8 mouse cellular contexts compared by ENCODE assay signal in genomic region chr13:97239343-97240180, GRCm38 (mm10). TPM values are rescaled to one million over a fixed set of nuclear protein-coding genes. Genes with fewer than 3 reads are reported as not detected.
A peak's percentile ranks its signal among the peaks of the same experiment; 100 is the strongest.
DNase-seq lines count a peak whose midpoint lies in the region; ATAC-seq and TF ChIP-seq lines count a peak whose summit lies in the region.

No protein-coding gene starts in this region.

- WGBS in embryonic facial prominence, embryonic 14.5 days: 8% methylated on average over 23 of the region's 23 CpGs
- 5% methylated on average over 23 of the region's 23 CpGs for WGBS in heart, embryonic 15.5 days
- 9% methylated on average over 23 of the region's 23 CpGs for WGBS in kidney, postnatal 0 days
- 5% methylated on average over 23 of the region's 23 CpGs for WGBS in liver, embryonic 16.5 days (ENCODE audit: insufficient replicate concordance)
- 7% methylated on average over 23 of the region's 23 CpGs for WGBS in neural tube, embryonic 13.5 days

- no peaks in the 10 kb centered on the region for H3K79me2 ChIP-seq in CH12.LX (replicated peaks; ENCODE audit: control insufficient read depth, extremely low read depth, insufficient read depth, poor library complexity, severe bottlenecking)

- H3K9me3 ChIP-seq in CH12.LX (replicated peaks; ENCODE audit: low read length): no peaks in the 10 kb centered on the region
- H3K9me3 ChIP-seq in embryonic facial prominence, embryonic 14.5 days (ENCODE audit: control insufficient read depth, low read length): no peaks in the 10 kb centered on the region
- H3K9me3 ChIP-seq in heart, embryonic 15.5 days (replicated peaks): no peaks in the 10 kb centered on the region
- H3K9me3 ChIP-seq in kidney, postnatal 0 days (replicated peaks; ENCODE audit: low read length): no peaks in the 10 kb centered on the region
- no peaks in the 10 kb centered on the region for H3K9me3 ChIP-seq in liver, embryonic 16.5 days (replicated peaks; ENCODE audit: control insufficient read depth, low read length)
- no peaks in the 10 kb centered on the region for H3K9me3 ChIP-seq in neural tube, embryonic 13.5 days

- no peak for TF ChIP-seq POLR2A in CH12.LX (IDR thresholded peaks at IDR 0.05; ENCODE audit: low read depth, low read length)

- no peak for TF ChIP-seq EP300 in CH12.LX (IDR thresholded peaks at IDR 0.05; ENCODE audit: low read length)

- no peak overlapping the region for H3K27ac ChIP-seq in CH12.LX (ENCODE audit: insufficient read depth, low read depth)
- H3K27ac ChIP-seq in embryonic facial prominence, embryonic 14.5 days (replicated peaks; ENCODE audit: low read depth, low read length): peak overlapping the region; percentile 97
- H3K27ac ChIP-seq in heart, embryonic 15.5 days: peak overlapping the region; percentile 94
- H3K27ac ChIP-seq in kidney, postnatal 0 days: peak overlapping the region; percentile 54
- H3K27ac ChIP-seq in liver, embryonic 16.5 days (ENCODE audit: low read length): no peak overlapping the region
- H3K27ac ChIP-seq in neural tube, embryonic 13.5 days (replicated peaks): peak overlapping the region; percentile 99

- dilution Hi-C loops in CH12.LX (cut with MboI; ENCODE audit: extremely low pct_ligation_motif_present, extremely low pct_unique_long_range_greater_than_20kb, low sequenced_read_pairs): no loop called here

- H3K27me3 ChIP-seq in CH12.LX (replicated peaks): no peaks in the 10 kb centered on the region
- H3K27me3 ChIP-seq in embryonic facial prominence, embryonic 14.5 days (replicated peaks; ENCODE audit: control insufficient read depth, insufficient read depth, low read length): no peaks in the 10 kb centered on the region
- no peaks in the 10 kb centered on the region for H3K27me3 ChIP-seq in heart, embryonic 15.5 days
- no peaks in the 10 kb centered on the region for H3K27me3 ChIP-seq in kidney, postnatal 0 days (ENCODE audit: insufficient read depth, low read length)
- H3K27me3 ChIP-seq in liver, embryonic 16.5 days (ENCODE audit: control insufficient read depth, insufficient read depth, low read depth, low read length): peaks cover 31% of the 10 kb centered on the region
- no peaks in the 10 kb centered on the region for H3K27me3 ChIP-seq in neural tube, embryonic 13.5 days

- in situ Hi-C loops in CH12.LX (cut with MboI; ENCODE audit: low pct_ligation_motif_present, low pct_unique_long_range_greater_than_20kb, low sequenced_read_pairs): loop anchor here (10.0 kb wide), 1 partner anchor 365 kb away; no protein-coding TSS in a partner anchor

- H3K36me3 ChIP-seq in CH12.LX (replicated peaks in 1 of 2; ENCODE audit: control insufficient read depth in 1 of 2, insufficient read depth in 1 of 2, low read length in 1 of 2): no peaks in the 10 kb centered on the region
- no peaks in the 10 kb centered on the region for H3K36me3 ChIP-seq in embryonic facial prominence, embryonic 14.5 days (ENCODE audit: control insufficient read depth, insufficient read depth, low read length)
- H3K36me3 ChIP-seq in heart, embryonic 15.5 days: no peaks in the 10 kb centered on the region
- H3K36me3 ChIP-seq in kidney, postnatal 0 days (ENCODE audit: insufficient read depth, low read length): no peaks in the 10 kb centered on the region
- H3K36me3 ChIP-seq in liver, embryonic 16.5 days (ENCODE audit: control insufficient read depth, insufficient read depth): no peaks in the 10 kb centered on the region
- no peaks in the 10 kb centered on the region for H3K36me3 ChIP-seq in neural tube, embryonic 13.5 days

- no peak overlapping the region for H3K9ac ChIP-seq in CH12.LX (ENCODE audit: insufficient read depth, low read depth)
- H3K9ac ChIP-seq in embryonic facial prominence, embryonic 14.5 days (ENCODE audit: low read depth, low read length): no peak overlapping the region; the same call in 1 of the 2 replicates
- no peak overlapping the region; the same call in 1 of the 2 replicates for H3K9ac ChIP-seq in heart, embryonic 15.5 days
- no peak overlapping the region for H3K9ac ChIP-seq in kidney, postnatal 0 days (ENCODE audit: low read depth, low read length)
- no peak overlapping the region for H3K9ac ChIP-seq in liver, embryonic 16.5 days (ENCODE audit: low read depth, low read length)
- H3K9ac ChIP-seq in neural tube, embryonic 13.5 days: peak overlapping the region; percentile 96

- peak; percentile 71 for TF ChIP-seq RAD21 in CH12.LX (IDR thresholded peaks at IDR 0.05; ENCODE audit: low read depth, low read length)

- peak overlapping the region; percentile 90; the same call in 1 of the 2 replicates for H3K4me2 ChIP-seq in CH12.LX (ENCODE audit: insufficient read depth, low read depth, poor library complexity, severe bottlenecking)
- peak overlapping the region; percentile 95 for H3K4me2 ChIP-seq in embryonic facial prominence, embryonic 14.5 days (ENCODE audit: low read depth, low read length)
- H3K4me2 ChIP-seq in heart, embryonic 15.5 days: peak overlapping the region; percentile 96
- H3K4me2 ChIP-seq in kidney, postnatal 0 days (ENCODE audit: low read length): peak overlapping the region; percentile 75
- H3K4me2 ChIP-seq in liver, embryonic 16.5 days (ENCODE audit: low read depth, low read length): peak overlapping the region; percentile 79; the same call in 1 of the 2 replicates
- peak overlapping the region; percentile 87 for H3K4me2 ChIP-seq in neural tube, embryonic 13.5 days

- H3K4me1 ChIP-seq in CH12.LX (ENCODE audit: control insufficient read depth in 1 of 2, insufficient read depth in 2 of 2): peaks cover 0 to 20% of the 10 kb centered on the region in 2 experiments; a peak in 2 of 4 replicates
- peaks cover 17% of the 10 kb centered on the region for H3K4me1 ChIP-seq in embryonic facial prominence, embryonic 14.5 days (ENCODE audit: control insufficient read depth, insufficient read depth, low read length)
- peaks cover 43% of the 10 kb centered on the region for H3K4me1 ChIP-seq in heart, embryonic 15.5 days (replicated peaks)
- H3K4me1 ChIP-seq in kidney, postnatal 0 days (replicated peaks; ENCODE audit: insufficient read depth, low read length): peaks cover 19% of the 10 kb centered on the region
- H3K4me1 ChIP-seq in liver, embryonic 16.5 days (ENCODE audit: control insufficient read depth, low read depth, low read length): peaks cover 3% of the 10 kb centered on the region; the same call in 1 of the 2 replicates
- peaks cover 71% of the 10 kb centered on the region for H3K4me1 ChIP-seq in neural tube, embryonic 13.5 days (replicated peaks)

- DNase-seq in CH12.LX (ENCODE audit: extremely low read depth): peak; percentile 31
- DNase-seq in adrenal gland, adult 8-10 months: peak; percentile 29
- peak; percentile 95 for DNase-seq in embryonic facial prominence, embryonic 14.5 days (ENCODE audit: low spot score)
- DNase-seq in kidney, postnatal 0 days (ENCODE audit: low spot score): peak; percentile 96
- no peak for DNase-seq in c-Kit-positive CD71-positive TER-119-positive erythroid progenitor cells, embryonic 14.5 days (ENCODE audit: low spot score)

- no peak for ATAC-seq in embryonic facial prominence, embryonic 14.5 days (ENCODE audit: low read depth)
- no peak for ATAC-seq in heart, embryonic 15.5 days (replicated peaks; ENCODE audit: insufficient number of reproducible peaks, insufficient read depth, low FRiP score, low read depth)
- ATAC-seq in kidney, postnatal 0 days (replicated peaks; ENCODE audit: low FRiP score, low read depth): no peak
- no peak for ATAC-seq in liver, embryonic 16.5 days (ENCODE audit: low read depth)
- 0 out of 2 replicates have a peak, but pooled peaks have one; percentile 16 for ATAC-seq in neural tube, embryonic 13.5 days (ENCODE audit: low read depth)

- no peak overlapping the region for H3K4me3 ChIP-seq in CH12.LX (replicated peaks in 1 of 3; ENCODE audit: low read depth in 2 of 3, low read length in 2 of 3, poor library complexity in 1 of 3)
- H3K4me3 ChIP-seq in embryonic facial prominence, embryonic 14.5 days (ENCODE audit: low read depth, low read length): peak overlapping the region; percentile 94; the same call in 1 of the 2 replicates
- peak overlapping the region; percentile 86; the same call in 1 of the 2 replicates for H3K4me3 ChIP-seq in heart, embryonic 15.5 days
- no peak overlapping the region for H3K4me3 ChIP-seq in kidney, postnatal 0 days (replicated peaks; ENCODE audit: low read depth, low read length)
- no peak overlapping the region for H3K4me3 ChIP-seq in liver, embryonic 16.5 days (ENCODE audit: low read depth, low read length)
- H3K4me3 ChIP-seq in neural tube, embryonic 13.5 days: peak overlapping the region; percentile 99; the same call in 1 of the 2 replicates

- peak in 1 of 2 experiments; percentile 67; a peak in 2 of 4 replicates for TF ChIP-seq CTCF in CH12.LX (conservative IDR thresholded peaks at IDR 0.05 in 1 of 2, IDR thresholded peaks at IDR 0.05 in 1 of 2; ENCODE audit: low read depth in 2 of 2, low read length in 2 of 2)
- peak; percentile 78 for TF ChIP-seq CTCF in kidney, postnatal 0 days (IDR thresholded peaks at IDR 0.05; ENCODE audit: low read depth)

TF ChIP-seq in CH12.LX, 34 proteins besides CTCF, POLR2A, EP300 and RAD21 (continues in another document):
- TF ChIP-seq USF2 (conservative IDR thresholded peaks at IDR 0.05; ENCODE audit: low read depth, low read length): no peak
- TF ChIP-seq SMC3 (IDR thresholded peaks at IDR 0.05; ENCODE audit: low read depth, low read length): peak; percentile 54

RNA-seq across cellular contexts. Expression of gene Enc1, which starts 1.3 kb away (rescaled TPM):
- 3.7 and 3.9 TPM in 2 replicates for total RNA-seq in CH12.LX (2012; rRNA removed)
- total RNA-seq in CH12.LX (2014; rRNA removed): 5.5 and 6.4 TPM in 2 replicates
- polyA plus RNA-seq in CH12.LX (2012; ENCODE audit: insufficient read length, low read depth): 6.1 and 7.0 TPM in 2 replicates
- 1 to 10 TPM; 4.3 to 8.7 (median 7.9) TPM for total RNA-seq in adrenal gland, adult 8-10 months (2022)
- 9.5 TPM in 2 replicates for polyA plus RNA-seq in embryonic facial prominence, embryonic 14.5 days (2014; fragmentation: Nextera tagmentation; extraction: Ambion mirVana)
- 3.8 and 4.0 TPM in 2 replicates for polyA plus RNA-seq in heart, embryonic 15.5 days (2015; fragmentation: Nextera tagmentation; extraction: Ambion mirVana)
- 8.1 and 9.2 TPM in 2 replicates for polyA plus RNA-seq in kidney, postnatal 0 days (2015; fragmentation: Nextera tagmentation; extraction: Ambion mirVana)
- 0.76 and 0.86 TPM in 2 replicates for polyA plus RNA-seq in liver, embryonic 16.5 days (2015; fragmentation: Nextera tagmentation; extraction: Ambion mirVana)
- 54.9 and 59.5 TPM in 2 replicates for polyA plus RNA-seq in neural tube, embryonic 13.5 days (2015; fragmentation: Nextera tagmentation; extraction: Ambion mirVana)

RNA-seq across cellular contexts. Expression of gene Hexb, which starts 41.4 kb away (rescaled TPM):
- total RNA-seq in CH12.LX (2012; rRNA removed): 26.2 and 31.0 TPM in 2 replicates
- total RNA-seq in CH12.LX (2014; rRNA removed): 75.7 and 80.9 TPM in 2 replicates
- polyA plus RNA-seq in CH12.LX (2012; ENCODE audit: insufficient read length, low read depth): 36.8 and 37.9 TPM in 2 replicates
- total RNA-seq in adrenal gland, adult 8-10 months (2022): 10 to 100 TPM; 34.1 to 72.0 (median 50.7) TPM
- 44.4 and 46.0 TPM in 2 replicates for polyA plus RNA-seq in embryonic facial prominence, embryonic 14.5 days (2014; fragmentation: Nextera tagmentation; extraction: Ambion mirVana)
- 35.1 and 46.6 TPM in 2 replicates for polyA plus RNA-seq in heart, embryonic 15.5 days (2015; fragmentation: Nextera tagmentation; extraction: Ambion mirVana)
- polyA plus RNA-seq in kidney, postnatal 0 days (2015; fragmentation: Nextera tagmentation; extraction: Ambion mirVana): 59.0 and 63.1 TPM in 2 replicates
- 29.5 and 32.2 TPM in 2 replicates for polyA plus RNA-seq in liver, embryonic 16.5 days (2015; fragmentation: Nextera tagmentation; extraction: Ambion mirVana)
- polyA plus RNA-seq in neural tube, embryonic 13.5 days (2015; fragmentation: Nextera tagmentation; extraction: Ambion mirVana): 42.7 and 44.7 TPM in 2 replicates

Comparison
In these comparisons a context has a peak if more than half of its experiments do, and no peak if none do; other contexts are left out.
1. H3K27ac ChIP-seq: peak in embryonic facial prominence, embryonic 14.5 days (single experiment), heart, embryonic 15.5 days (single experiment), kidney, postnatal 0 days (single experiment) and neural tube, embryonic 13.5 days (single experiment); none in CH12.LX (single experiment) and liver, embryonic 16.5 days (single experiment).
2. H3K4me3 ChIP-seq: peak in embryonic facial prominence, embryonic 14.5 days (single experiment), heart, embryonic 15.5 days (single experiment) and neural tube, embryonic 13.5 days (single experiment); none in CH12.LX (0 of 3), kidney, postnatal 0 days (single experiment) and liver, embryonic 16.5 days (single experiment).
3. Peak in every context shown above with its lines, with median percentiles within 50 percentile points of each other: H3K4me2 ChIP-seq.